8 mouse cellular contexts compared by ENCODE assay signal in the genomic region with DNA sequence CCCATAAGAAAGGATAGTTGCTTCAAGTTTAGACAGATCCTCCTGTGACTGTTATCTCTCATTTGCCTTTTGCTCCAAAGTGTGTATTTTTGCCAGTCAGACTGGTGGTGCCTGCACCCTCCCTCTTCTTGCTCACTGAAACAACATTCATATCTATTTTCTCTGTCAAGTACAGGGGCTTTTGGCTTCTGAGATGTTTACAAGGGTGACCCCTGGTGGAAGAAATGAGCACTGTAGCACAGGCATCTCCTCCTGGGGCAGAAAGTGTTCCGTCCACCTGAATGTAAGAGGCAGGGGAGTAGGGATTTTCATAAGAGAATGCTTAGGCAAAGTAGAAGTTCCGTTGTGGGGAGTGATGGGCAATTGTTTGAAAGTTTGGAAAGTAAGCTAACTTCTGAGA. TPM values are rescaled to one million over a fixed set of nuclear protein-coding genes. Genes with fewer than 3 reads are reported as not detected.
DNase-seq lines count a peak whose midpoint lies in the region; ATAC-seq and TF ChIP-seq lines count a peak whose summit lies in the region.

No protein-coding gene starts in this region.

- no peak for ATAC-seq in erythroid progenitor cell, adult 5-6 weeks (replicated peaks; ENCODE audit: low FRiP score, poor library complexity, severe bottlenecking)

- DNase-seq in adrenal gland, adult 8-10 months = peak; percentile 50
- peak; percentile 80 for DNase-seq in embryo, embryonic 11 days
- DNase-seq in heart, embryonic 10.5 days (ENCODE audit: low spot score) = peak; percentile 80
- peak; percentile 62 for DNase-seq in layer of hippocampus, adult 9-11 months
- peak; percentile 94 for DNase-seq in lung, postnatal 36 days
- DNase-seq in spleen, adult 12 weeks (ENCODE audit: low spot score) = peak; percentile 27

- H3K9me3 ChIP-seq in E14TG2a.4 (ENCODE audit: low read length) = no peaks in the 10 kb centered on the region
- H3K9me3 ChIP-seq in heart, embryonic 10.5 days = no peaks in the 10 kb centered on the region

- WGBS in heart, embryonic 10.5 days = 26% methylated on average over 2 of the region's 2 CpGs

- no peaks in the 10 kb centered on the region for H3K27me3 ChIP-seq in E14TG2a.4 (ENCODE audit: insufficient read depth, low read length)
- no peaks in the 10 kb centered on the region for H3K27me3 ChIP-seq in heart, embryonic 10.5 days (ENCODE audit: insufficient read depth, poor library complexity, severe bottlenecking)

- H3K4me3 ChIP-seq in E14TG2a.4 (replicated peaks; ENCODE audit: low read length) = no peak overlapping the region
- H3K4me3 ChIP-seq in heart, embryonic 10.5 days = no peak overlapping the region

- no peak overlapping the region for H3K27ac ChIP-seq in heart, embryonic 10.5 days

- TF ChIP-seq CTCF in E14TG2a.4 (conservative IDR thresholded peaks at IDR 0.05; ENCODE audit: low read length) = peak; percentile 94

- H3K4me1 ChIP-seq in E14TG2a.4 (replicated peaks; ENCODE audit: low read depth, low read length) = peaks cover 56% of the 10 kb centered on the region
- H3K4me1 ChIP-seq in heart, embryonic 10.5 days = no peaks in the 10 kb centered on the region

- H3K36me3 ChIP-seq in E14TG2a.4 (ENCODE audit: insufficient read depth, low read length) = peaks cover 58% of the 10 kb centered on the region
- no peaks in the 10 kb centered on the region for H3K36me3 ChIP-seq in heart, embryonic 10.5 days

RNA-seq across cellular contexts. Expression of a gene that starts 35.5 kb away (rescaled TPM):
- 10 to 100 TPM; 10.2 to 14.2 (median 12.4) TPM for total RNA-seq in adrenal gland, adult 8-10 months (2022)
- 10.5 and 10.9 TPM in 2 replicates for polyA plus RNA-seq in heart, embryonic 10.5 days (2016; fragmentation: Nextera tagmentation; extraction: Ambion mirVana)
- 2.1 TPM in 1 of 2 replicates, not detected in the other for total RNA-seq in erythroid progenitor cell, adult 5-6 weeks (2015; ENCODE audit: low replicate concordance)
- total RNA-seq in erythroid progenitor cell, adult 5-6 weeks (2017; ENCODE audit: low replicate concordance) = 0.15 and 0.77 TPM in 2 replicates

RNA-seq across cellular contexts. Expression of a gene that starts 44.2 kb away (rescaled TPM):
- under 1 TPM; 0.06 to 0.38 (median 0.21) TPM for total RNA-seq in adrenal gland, adult 8-10 months (2022)
- 3.3 and 11.4 TPM in 2 replicates for polyA plus RNA-seq in heart, embryonic 10.5 days (2016; fragmentation: Nextera tagmentation; extraction: Ambion mirVana)
- 1.8 TPM in 1 of 2 replicates, not detected in the other for total RNA-seq in erythroid progenitor cell, adult 5-6 weeks (2015; ENCODE audit: low replicate concordance)
- 0.08 and 0.64 TPM in 2 replicates for total RNA-seq in erythroid progenitor cell, adult 5-6 weeks (2017; ENCODE audit: low replicate concordance)

Comparison
In these comparisons a context has a peak if more than half of its experiments do, and no peak if none do; other contexts are left out.
1. DNase-seq: peak in every context shown above with its lines; median percentile 94 in lung, postnatal 36 days; 80 in embryo, embryonic 11 days; 80 in heart, embryonic 10.5 days; 62 in layer of hippocampus, adult 9-11 months; 50 in adrenal gland, adult 8-10 months; 27 in spleen, adult 12 weeks.